Mouse (Mus musculus): ENCODE results near the gene Ddx47.

The Ddx47 gene

GRCm38 (mm10) chr6:135011048-135011733 is at the start of gene Ddx47:
Gene Ddx47, plus strand, starts transcription at chr6:135011612.
- DNase-seq (ENCODE audit: low spot score in 2 of 2) = peak; percentile 93 to 98

DNA sequence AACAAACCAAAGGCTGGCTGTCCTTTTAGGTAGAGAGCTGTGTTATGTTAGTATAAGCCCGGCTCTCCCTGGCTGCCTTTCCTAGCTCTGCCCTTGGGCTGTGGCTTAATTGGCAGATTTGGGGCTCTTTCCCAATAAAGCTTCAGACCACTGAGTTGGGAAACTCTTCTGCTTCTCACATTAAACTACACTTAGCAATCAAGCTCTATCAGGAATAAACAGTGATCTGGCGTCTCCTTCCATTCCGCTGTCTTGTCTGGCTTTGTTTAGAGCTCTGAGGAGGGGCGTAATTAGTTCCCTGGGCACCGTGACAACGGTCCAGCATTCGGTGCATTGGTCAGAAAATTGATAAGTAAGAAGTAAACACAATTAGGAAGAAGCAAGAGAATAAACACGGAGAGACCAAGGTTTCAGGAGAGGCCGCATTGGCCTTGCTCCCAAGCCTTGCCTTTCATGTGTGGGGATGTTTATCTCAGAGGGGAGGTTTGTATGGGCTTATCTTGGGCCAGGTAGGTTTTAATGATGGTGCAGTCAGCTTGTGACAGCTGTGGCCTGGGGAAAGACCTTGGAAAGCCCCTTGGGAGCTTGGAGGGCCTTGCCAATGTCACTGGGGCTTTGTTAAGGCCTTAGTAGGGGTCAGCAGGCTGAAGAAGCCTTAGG is 49.4 kb upstream of the Ddx47 start:
- no peak for DNase-seq (ENCODE audit: low spot score in 2 of 2)

GRCm38 (mm10) chr6:134962518-134962893 is 48.9 kb upstream of the Ddx47 start:
- no peak for DNase-seq (ENCODE audit: low spot score in 2 of 2)

GRCm38 (mm10) chr6:134963910-134964309 is 47.5 kb upstream of the Ddx47 start:
- DNase-seq (ENCODE audit: low spot score in 2 of 2) = no peak

GRCm38 (mm10) chr6:134966681-134967080 is 44.7 kb upstream of the Ddx47 start:
- DNase-seq (ENCODE audit: low spot score in 2 of 2) = no peak

DNA sequence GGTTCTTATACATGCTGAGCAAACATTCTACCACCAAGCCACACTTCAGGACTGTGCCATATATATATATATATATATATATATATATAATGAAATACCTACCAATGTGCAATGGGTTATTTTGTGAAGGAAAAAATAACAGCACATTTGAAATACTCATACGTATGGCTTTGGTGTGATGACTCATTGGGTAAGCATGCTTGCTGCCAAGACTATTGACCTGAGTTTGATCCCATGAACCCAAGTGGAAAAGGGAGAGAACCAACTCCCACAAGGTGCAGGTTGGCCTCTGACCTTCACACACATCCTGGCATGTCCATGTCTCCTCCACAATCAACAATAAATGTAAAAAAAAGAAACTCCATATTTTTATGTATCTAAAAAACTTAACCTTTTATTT is 43.1 kb upstream of the Ddx47 start:
- no peak for DNase-seq (ENCODE audit: low spot score in 2 of 2)

- DNase-seq (ENCODE audit: low spot score in 2 of 2) = no peak
Measured at GRCm38 (mm10) chr6:134969498-134969897, 41.9 kb upstream of the Ddx47 start.

- DNase-seq (ENCODE audit: low spot score in 2 of 2) = no peak
Measured at GRCm38 (mm10) chr6:134972096-134972495, 39.3 kb upstream of the Ddx47 start.

- no peak for DNase-seq (ENCODE audit: low spot score in 2 of 2)
Measured at GRCm38 (mm10) chr6:134976628-134977027, 34.8 kb upstream of the Ddx47 start.

DNA sequence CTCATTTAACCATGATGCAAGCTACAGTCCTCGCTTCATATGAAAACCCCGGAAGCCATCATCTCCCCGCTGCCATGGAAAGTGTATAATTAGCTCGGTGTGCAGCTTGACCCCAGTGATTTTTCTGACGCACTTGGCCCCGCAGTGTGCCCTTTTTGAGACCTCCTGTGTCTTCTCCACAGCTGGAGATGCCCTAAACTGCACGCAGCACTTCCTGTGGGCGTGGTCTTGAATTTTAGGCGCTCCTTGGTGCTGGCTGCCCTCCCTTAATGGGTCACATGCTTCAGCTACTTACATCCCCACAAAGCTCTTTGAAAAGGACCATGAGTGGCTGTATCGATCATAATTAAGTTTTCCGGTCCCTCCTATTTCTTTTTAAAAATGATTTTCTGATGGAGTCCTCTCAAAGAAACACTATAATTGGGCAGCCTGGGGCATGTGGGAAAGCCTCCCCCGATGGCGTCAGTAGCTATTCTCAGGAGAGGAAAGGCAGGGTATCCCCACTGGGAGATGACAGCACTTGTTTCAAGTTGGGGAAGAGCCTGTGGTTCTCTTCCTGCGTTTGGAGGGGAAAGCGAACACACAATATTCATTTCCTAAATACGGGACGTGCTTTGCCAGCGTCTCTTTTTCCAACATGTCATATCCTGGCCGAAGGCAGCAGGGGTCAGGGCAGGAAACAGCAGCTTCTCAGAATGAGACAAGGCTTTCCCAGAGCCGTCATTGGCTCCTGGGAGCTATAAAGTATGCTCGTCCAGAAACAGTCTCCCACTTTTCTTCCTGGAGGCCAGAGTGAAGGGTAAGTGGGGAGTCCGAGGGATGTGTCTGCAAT is 30.0 kb upstream of the Ddx47 start, which contains the start of gene Apold1:
Apold1 (plus strand) TSS at position 488 of the 832 bp plus-strand sequence.
- DNase-seq (ENCODE audit: low spot score in 2 of 2) = peak in 1 of 2 experiments; percentile 56

GRCm38 (mm10) chr6:134983529-134984370 is 27.7 kb upstream of the Ddx47 start:
- DNase-seq (ENCODE audit: low spot score in 2 of 2) = peak; percentile 90 to 94

- DNase-seq (ENCODE audit: low spot score in 2 of 2) = peak; percentile 57 to 69
Measured at GRCm38 (mm10) chr6:134984748-134985147, 26.7 kb upstream of the Ddx47 start.

DNA sequence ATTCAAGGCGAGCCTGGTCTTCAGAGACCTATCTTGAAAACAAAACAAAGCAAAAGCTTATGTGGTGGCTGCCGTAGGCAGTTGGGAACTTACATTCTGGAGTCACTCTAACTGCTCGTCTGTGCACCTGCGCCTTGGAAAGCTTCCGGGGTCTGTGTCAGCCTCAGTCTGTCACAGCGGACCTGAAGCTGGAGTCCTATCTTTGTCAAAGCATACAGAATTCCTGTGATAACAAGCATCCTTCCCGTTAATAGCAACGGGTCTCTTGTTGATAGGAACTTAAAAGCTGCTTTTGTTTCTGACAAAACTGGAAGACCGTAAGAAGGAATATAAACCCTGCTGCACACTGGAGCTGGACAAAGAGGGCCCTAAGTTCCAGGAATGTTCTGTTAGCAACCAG is 23.0 kb upstream of the Ddx47 start:
- no peak for DNase-seq (ENCODE audit: low spot score in 2 of 2)

GRCm38 (mm10) chr6:134990674-134991073 is 20.7 kb upstream of the Ddx47 start:
- no peak for DNase-seq (ENCODE audit: low spot score in 2 of 2)

- no peak for DNase-seq (ENCODE audit: low spot score in 2 of 2)
Measured at GRCm38 (mm10) chr6:134994031-134994651, 17.3 kb upstream of the Ddx47 start.

- DNase-seq (ENCODE audit: low spot score in 2 of 2) = no peak
Measured at GRCm38 (mm10) chr6:134994985-134995384, 16.4 kb upstream of the Ddx47 start.

DNA sequence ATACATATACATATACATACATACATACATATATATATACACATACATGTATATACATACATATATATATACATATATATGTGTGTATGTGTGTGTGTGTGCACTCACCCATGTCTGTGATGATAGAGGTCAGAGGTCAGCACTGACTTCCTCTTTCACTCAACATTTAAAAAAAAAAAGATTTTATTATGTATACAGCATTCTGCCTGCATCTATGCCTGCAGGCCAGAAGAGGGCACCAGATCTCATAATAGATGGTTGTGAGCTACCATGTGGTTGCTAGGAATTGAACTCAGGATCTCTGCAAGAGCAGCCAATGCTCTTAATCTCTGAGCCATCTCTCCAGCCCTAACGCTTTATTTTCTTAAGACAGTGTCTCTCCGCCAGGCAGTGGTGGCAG is 14.5 kb upstream of the Ddx47 start:
- DNase-seq (ENCODE audit: low spot score in 2 of 2) = peak in 1 of 2 experiments; percentile 43

DNA sequence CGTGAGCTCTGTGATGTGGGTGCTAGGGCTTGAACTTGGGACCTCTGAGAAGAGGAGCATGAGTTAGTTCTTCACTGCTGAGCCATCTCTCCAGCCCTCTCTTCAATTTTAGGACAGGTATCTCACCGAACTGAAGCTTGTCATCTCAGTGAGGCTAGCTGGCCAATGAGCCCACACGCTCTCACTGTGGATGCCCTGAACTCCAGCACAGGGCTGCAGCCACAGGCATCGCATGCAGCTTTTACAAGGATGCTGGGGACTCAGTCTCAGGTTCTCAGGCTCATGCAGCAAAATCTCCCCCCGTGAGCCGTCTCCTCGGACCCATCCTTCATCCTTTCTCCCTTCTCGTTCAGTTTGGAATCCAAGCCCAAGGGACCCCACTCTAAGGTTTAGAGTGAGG is 13.3 kb upstream of the Ddx47 start:
- no peak for DNase-seq (ENCODE audit: low spot score in 2 of 2)

GRCm38 (mm10) chr6:134998781-134999180 is 12.6 kb upstream of the Ddx47 start:
- DNase-seq (ENCODE audit: low spot score in 2 of 2) = no peak

DNA sequence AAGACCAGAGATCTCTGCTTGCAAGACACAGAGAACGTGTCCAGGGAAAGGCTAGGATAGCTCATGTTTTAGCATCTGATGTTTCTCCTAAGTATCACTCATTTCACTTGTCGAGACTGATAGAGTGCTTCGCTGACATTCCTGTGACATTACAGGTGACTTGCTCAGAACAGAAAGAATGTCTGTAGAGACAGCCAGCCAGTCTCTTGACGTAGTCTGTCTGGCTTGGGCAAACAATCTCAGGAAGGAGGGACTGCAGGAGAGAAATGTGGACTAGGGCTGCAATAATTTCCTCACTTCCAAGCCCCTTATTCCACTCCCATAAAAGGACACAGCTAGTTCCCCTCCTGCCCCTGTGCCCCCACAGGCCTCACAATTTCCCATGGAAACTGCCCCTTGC is 11.1 kb upstream of the Ddx47 start:
- no peak for DNase-seq (ENCODE audit: low spot score in 2 of 2)

DNA sequence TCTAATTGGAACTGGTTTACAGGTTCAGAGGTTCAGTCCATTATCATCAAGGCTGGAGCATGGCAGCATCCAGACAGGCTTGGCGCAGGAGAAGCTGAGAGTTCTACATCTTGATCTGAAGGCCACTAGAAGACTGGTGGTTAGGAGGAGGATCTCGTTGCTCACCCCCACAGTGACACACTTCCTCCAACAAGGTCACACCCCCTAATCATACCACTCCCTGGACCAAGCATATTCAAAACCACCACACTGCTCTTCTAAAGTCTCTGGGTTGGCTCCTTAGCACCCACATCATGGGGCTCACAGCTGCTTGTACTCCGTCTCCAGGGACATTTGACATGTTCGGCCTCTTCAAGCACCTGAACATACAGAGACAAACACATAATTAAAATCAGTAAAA is 9.4 kb upstream of the Ddx47 start:
- no peak for DNase-seq (ENCODE audit: low spot score in 2 of 2)

Data from spleen, postnatal 10 days (tissue).